Mouse (Mus musculus): ENCODE data around the gene Prr13. TPM values are rescaled to one million over a fixed set of nuclear protein-coding genes. Genes with fewer than 3 reads are reported as not detected.

Gene Prr13
- polyA plus RNA-seq, 1 experiment from 2014 or later: 95.9 TPM

DNA sequence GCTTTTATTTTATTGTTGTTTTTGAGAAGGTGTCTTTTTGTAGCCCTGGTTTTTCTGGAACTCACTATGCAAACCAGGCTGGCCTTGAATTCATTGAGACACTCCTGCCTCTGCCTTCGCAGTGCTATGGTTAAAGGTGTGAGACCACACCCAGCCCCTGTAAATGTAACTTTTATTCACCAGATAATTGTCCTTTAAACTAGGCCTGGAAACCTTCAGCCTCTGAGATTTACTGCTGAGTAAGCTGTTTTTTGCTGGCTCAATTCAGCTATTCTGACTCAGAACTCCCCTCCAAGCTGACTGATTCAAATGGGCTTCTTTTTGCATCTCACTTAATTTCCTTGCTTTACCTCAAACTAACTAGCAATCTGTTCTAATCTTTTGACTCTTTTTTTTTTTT, 31.9 kb upstream of the Prr13 start:
- H3K27ac ChIP-seq (replicated peaks; ENCODE audit: low read depth, low read length): no peak overlapping the region
- no peaks in the 10 kb centered on the region for H3K9me3 ChIP-seq (ENCODE audit: control insufficient read depth, low read length)
- H3K4me1 ChIP-seq (ENCODE audit: control insufficient read depth, insufficient read depth, low read length): no peaks in the 10 kb centered on the region
- peaks cover 87% of the 10 kb centered on the region for H3K36me3 ChIP-seq (ENCODE audit: control insufficient read depth, insufficient read depth, low read length)
- no peak overlapping the region for H3K4me2 ChIP-seq (ENCODE audit: low read depth, low read length)
- 97% methylated on average over 1 of the region's 1 CpGs for WGBS
- ATAC-seq (ENCODE audit: low read depth) (no peak), DNase-seq (ENCODE audit: low spot score) (no peak)
- H3K27me3 ChIP-seq (replicated peaks; ENCODE audit: control insufficient read depth, insufficient read depth, low read length): no peaks in the 10 kb centered on the region
- no peak overlapping the region for H3K4me3 ChIP-seq (ENCODE audit: low read depth, low read length)
- no peak overlapping the region for H3K9ac ChIP-seq (ENCODE audit: low read depth, low read length)

DNA sequence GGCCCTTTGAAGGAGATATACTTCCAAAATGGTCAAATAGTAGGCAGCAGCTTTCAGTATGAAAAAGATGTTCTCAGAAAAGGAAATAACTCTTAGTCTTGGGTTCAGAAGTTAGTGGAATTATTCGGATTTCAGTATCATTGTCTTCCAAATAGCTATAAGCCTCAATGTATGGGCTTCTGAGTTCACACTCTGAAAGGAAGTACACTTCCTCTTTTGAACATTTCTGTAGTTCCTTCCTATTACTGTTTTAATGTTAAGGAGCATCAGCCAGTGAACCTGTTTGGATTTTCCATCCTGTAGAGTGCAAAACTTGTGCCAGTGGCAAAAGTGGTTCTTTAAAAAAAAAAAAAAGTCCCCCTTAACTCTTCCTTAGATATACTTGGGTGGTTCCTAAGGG, 26.8 kb upstream of the Prr13 start:
- Histone ChIP-seq H3K9ac (ENCODE audit: low read depth, low read length) (no peak overlapping the region), H3K36me3 (ENCODE audit: control insufficient read depth, insufficient read depth, low read length) (peaks cover 85% of the 10 kb centered on the region), H3K4me2 (ENCODE audit: low read depth, low read length) (no peak overlapping the region), H3K27ac (replicated peaks; ENCODE audit: low read depth, low read length) (no peak overlapping the region), H3K4me3 (ENCODE audit: low read depth, low read length) (no peak overlapping the region), H3K4me1 (ENCODE audit: control insufficient read depth, insufficient read depth, low read length) (no peaks in the 10 kb centered on the region), H3K9me3 (ENCODE audit: control insufficient read depth, low read length) (no peaks in the 10 kb centered on the region), H3K27me3 (replicated peaks; ENCODE audit: control insufficient read depth, insufficient read depth, low read length) (no peaks in the 10 kb centered on the region)
- ATAC-seq (ENCODE audit: low read depth): no peak
- WGBS: 90% methylated on average over 1 of the region's 1 CpGs
- DNase-seq (ENCODE audit: low spot score): no peak

DNA sequence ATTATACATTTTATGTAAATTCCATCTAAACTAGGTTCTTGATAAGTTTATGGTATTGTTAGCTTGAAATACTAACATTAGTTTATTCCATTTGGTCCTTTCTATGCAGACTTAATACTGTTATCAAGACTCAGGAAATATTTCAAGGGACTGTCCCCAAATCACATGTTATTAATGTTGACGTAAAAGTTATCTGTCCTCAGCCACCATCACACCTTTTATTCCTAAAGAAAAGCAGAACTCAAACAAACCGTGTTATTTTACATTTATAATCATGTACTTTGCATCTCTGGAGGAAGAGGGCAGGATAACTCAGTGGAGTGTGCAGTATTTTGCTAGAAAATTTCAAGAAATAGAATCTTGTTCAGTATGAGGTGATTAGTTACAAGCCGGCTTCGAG, 25.7 kb upstream of the Prr13 start:
- no peaks in the 10 kb centered on the region for H3K9me3 ChIP-seq (ENCODE audit: control insufficient read depth, low read length)
- ATAC-seq (ENCODE audit: low read depth) (no peak), DNase-seq (ENCODE audit: low spot score) (no peak)
- 90% methylated on average over 4 of the region's 4 CpGs for whole genome bisulfite sequencing
- no peak overlapping the region for H3K4me2 ChIP-seq (ENCODE audit: low read depth, low read length)
- H3K9ac ChIP-seq (ENCODE audit: low read depth, low read length): no peak overlapping the region
- peaks cover 86% of the 10 kb centered on the region for H3K36me3 ChIP-seq (ENCODE audit: control insufficient read depth, insufficient read depth, low read length)
- no peak overlapping the region for H3K27ac ChIP-seq (replicated peaks; ENCODE audit: low read depth, low read length)
- no peaks in the 10 kb centered on the region for H3K27me3 ChIP-seq (replicated peaks; ENCODE audit: control insufficient read depth, insufficient read depth, low read length)
- no peaks in the 10 kb centered on the region for H3K4me1 ChIP-seq (ENCODE audit: control insufficient read depth, insufficient read depth, low read length)
- H3K4me3 ChIP-seq (ENCODE audit: low read depth, low read length): no peak overlapping the region

DNA sequence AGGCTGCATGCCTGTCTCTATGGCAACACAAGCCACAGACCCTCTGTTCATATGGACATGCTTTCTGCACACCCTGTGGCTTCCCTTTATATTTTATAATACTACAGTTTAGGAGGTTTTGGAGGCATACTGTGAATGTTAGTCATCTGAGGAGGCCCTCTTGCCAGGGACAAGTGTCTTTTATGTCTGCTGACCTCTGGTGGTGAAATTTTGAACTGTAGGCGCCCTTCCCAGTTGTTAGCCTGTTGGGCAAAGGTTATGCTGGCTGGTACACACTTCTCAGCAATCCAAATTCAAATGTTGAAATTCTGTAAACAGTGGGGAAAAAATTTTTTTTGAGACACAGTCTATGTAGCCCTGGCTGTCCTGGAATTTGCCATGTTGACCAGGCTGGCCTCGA, 16.3 kb upstream of the Prr13 start:
- H3K9ac ChIP-seq (ENCODE audit: low read depth, low read length): no peak overlapping the region
- H3K4me3 ChIP-seq (ENCODE audit: low read depth, low read length): no peak overlapping the region
- no peaks in the 10 kb centered on the region for H3K9me3 ChIP-seq (ENCODE audit: control insufficient read depth, low read length)
- H3K27ac ChIP-seq (replicated peaks; ENCODE audit: low read depth, low read length): no peak overlapping the region
- peak; percentile 81 for DNase-seq (ENCODE audit: low spot score)
- WGBS: 52% methylated on average over 2 of the region's 2 CpGs
- H3K4me1 ChIP-seq (ENCODE audit: control insufficient read depth, insufficient read depth, low read length): no peaks in the 10 kb centered on the region
- no peaks in the 10 kb centered on the region for H3K27me3 ChIP-seq (replicated peaks; ENCODE audit: control insufficient read depth, insufficient read depth, low read length)
- ATAC-seq (ENCODE audit: low read depth): peak; percentile 60; the same call in 1 of the 2 replicates
- H3K4me2 ChIP-seq (ENCODE audit: low read depth, low read length): no peak overlapping the region
- H3K36me3 ChIP-seq (ENCODE audit: control insufficient read depth, insufficient read depth, low read length): peaks cover 12% of the 10 kb centered on the region; the same call in 1 of the 2 replicates

DNA sequence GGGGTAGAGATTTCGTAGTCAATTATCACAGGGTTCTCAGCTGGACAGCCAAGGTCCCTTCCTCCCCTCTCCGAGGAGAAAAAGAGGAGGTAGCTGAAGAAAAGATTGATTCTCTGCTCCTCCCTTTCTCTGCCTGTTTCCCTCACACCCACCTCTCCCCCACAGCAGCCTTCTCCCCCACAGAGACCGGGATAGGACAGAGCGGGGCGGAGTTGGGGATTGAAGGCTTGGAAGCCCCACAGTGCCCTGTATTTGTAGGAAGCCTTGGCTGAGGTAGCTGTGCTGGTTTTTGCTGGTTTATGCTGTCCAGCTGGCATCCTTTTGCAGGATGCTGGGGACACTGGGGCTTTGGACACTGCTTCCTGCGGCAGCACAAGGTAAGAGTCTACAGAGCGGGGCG, 13.7 kb upstream of the Prr13 start, which contains the start of gene Amhr2:
TSS of gene Amhr2 (plus strand) at position 222 of the 400 bp plus-strand sequence.
- Histone ChIP-seq H3K4me3 (ENCODE audit: low read depth, low read length) (no peak within 1 kb of the TSS), H3K36me3 (ENCODE audit: control insufficient read depth, insufficient read depth, low read length) (no peaks in the 10 kb centered on the region), H3K9ac (ENCODE audit: low read depth, low read length) (no peak within 1 kb of the TSS; the same call in 1 of the 2 replicates), H3K27me3 (replicated peaks; ENCODE audit: control insufficient read depth, insufficient read depth, low read length) (no peaks in the 10 kb centered on the region), H3K4me1 (ENCODE audit: control insufficient read depth, insufficient read depth, low read length) (no peaks in the 10 kb centered on the region), H3K4me2 (ENCODE audit: low read depth, low read length) (no peak within 1 kb of the TSS), H3K9me3 (ENCODE audit: control insufficient read depth, low read length) (no peaks in the 10 kb centered on the region), H3K27ac (replicated peaks; ENCODE audit: low read depth, low read length) (no peak within 1 kb of the TSS)
- ATAC-seq (ENCODE audit: low read depth): no peak
- no peak for DNase-seq (ENCODE audit: low spot score)
- 69% methylated on average over 8 of the region's 8 CpGs for WGBS

DNA sequence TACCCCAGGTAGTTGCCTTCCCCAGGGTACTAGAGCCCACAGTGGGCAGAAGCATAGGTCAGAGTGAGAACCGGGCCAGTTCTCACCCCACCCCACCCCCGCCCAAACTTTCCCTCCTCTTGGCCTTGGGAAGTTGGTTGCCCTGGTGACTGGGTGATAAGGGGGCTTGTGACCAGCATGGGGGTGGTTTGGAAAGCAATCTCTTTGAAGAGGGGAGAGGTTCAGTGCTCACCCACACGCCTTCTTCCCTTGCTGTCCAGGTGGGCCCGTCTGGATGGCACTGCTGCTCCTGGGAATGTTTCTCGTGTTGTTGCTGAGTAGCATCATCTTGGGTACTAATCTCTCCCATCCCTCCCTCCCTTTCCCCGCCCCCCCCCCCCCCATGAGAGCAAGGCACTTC, 12.4 kb upstream of the Prr13 start:
- 58% methylated on average over 5 of the region's 6 CpGs for WGBS
- no peak overlapping the region for H3K4me3 ChIP-seq (ENCODE audit: low read depth, low read length)
- no peak overlapping the region for H3K27ac ChIP-seq (replicated peaks; ENCODE audit: low read depth, low read length)
- no peak for DNase-seq (ENCODE audit: low spot score)
- no peaks in the 10 kb centered on the region for H3K9me3 ChIP-seq (ENCODE audit: control insufficient read depth, low read length)
- no peak overlapping the region for H3K4me2 ChIP-seq (ENCODE audit: low read depth, low read length)
- H3K4me1 ChIP-seq (ENCODE audit: control insufficient read depth, insufficient read depth, low read length): no peaks in the 10 kb centered on the region
- H3K27me3 ChIP-seq (replicated peaks; ENCODE audit: control insufficient read depth, insufficient read depth, low read length): no peaks in the 10 kb centered on the region
- H3K9ac ChIP-seq (ENCODE audit: low read depth, low read length): no peak overlapping the region
- H3K36me3 ChIP-seq (ENCODE audit: control insufficient read depth, insufficient read depth, low read length): no peaks in the 10 kb centered on the region
- no peak for ATAC-seq (ENCODE audit: low read depth)

DNA sequence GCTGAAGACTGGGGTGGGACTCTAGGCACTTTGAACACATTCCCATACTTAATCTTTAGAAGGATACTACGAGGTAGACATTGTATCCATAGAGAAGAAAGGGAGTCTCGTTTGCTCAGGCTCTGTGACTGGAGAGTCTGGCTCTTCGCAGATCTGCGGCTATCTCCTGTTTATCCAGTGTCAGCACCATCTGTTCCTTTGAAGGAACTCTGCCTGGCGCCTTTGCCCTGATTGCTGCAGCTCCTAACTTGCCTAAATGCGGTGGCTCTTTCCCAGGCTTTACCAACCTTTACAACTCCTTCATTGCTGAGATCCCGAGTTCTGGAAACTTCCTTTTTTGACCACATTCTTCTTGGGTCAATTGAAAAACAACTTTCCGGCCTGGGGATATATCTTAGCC, 9.5 kb upstream of the Prr13 start:
- Histone ChIP-seq H3K36me3 (ENCODE audit: control insufficient read depth, insufficient read depth, low read length) (no peaks in the 10 kb centered on the region), H3K9me3 (ENCODE audit: control insufficient read depth, low read length) (no peaks in the 10 kb centered on the region)

DNA sequence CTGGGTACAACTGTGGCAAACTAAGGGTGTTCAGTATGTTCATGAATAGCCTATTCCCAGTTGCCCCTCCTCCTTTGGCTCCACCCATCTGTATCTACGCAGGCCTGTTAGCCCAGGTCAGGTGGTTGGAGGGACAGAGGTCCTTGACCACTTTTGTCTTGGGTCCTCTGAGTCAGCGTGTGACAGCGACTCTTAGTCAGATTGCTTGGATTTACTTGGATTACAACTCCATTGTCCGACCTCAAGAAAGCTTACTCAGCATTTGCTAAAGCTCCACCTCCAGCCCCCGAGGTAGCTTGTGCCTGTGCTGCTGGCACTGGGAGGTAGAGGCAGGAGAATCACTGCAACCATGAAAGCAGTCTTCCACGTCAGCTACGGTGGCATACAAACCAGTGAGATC, 7.9 kb upstream of the Prr13 start:
- no peak overlapping the region for H3K27ac ChIP-seq (replicated peaks; ENCODE audit: low read depth, low read length)
- no peak for ATAC-seq (ENCODE audit: low read depth)
- no peaks in the 10 kb centered on the region for H3K9me3 ChIP-seq (ENCODE audit: control insufficient read depth, low read length)
- no peaks in the 10 kb centered on the region for H3K4me1 ChIP-seq (ENCODE audit: control insufficient read depth, insufficient read depth, low read length)
- no peaks in the 10 kb centered on the region for H3K27me3 ChIP-seq (replicated peaks; ENCODE audit: control insufficient read depth, insufficient read depth, low read length)
- 37% methylated on average over 7 of the region's 7 CpGs for WGBS
- H3K4me2 ChIP-seq (ENCODE audit: low read depth, low read length): no peak overlapping the region
- no peaks in the 10 kb centered on the region for H3K36me3 ChIP-seq (ENCODE audit: control insufficient read depth, insufficient read depth, low read length)
- H3K9ac ChIP-seq (ENCODE audit: low read depth, low read length): no peak overlapping the region
- DNase-seq (ENCODE audit: low spot score): no peak
- H3K4me3 ChIP-seq (ENCODE audit: low read depth, low read length): no peak overlapping the region

More for the DNA sequence above, 9.5 kb upstream of the Prr13 start:
- Histone ChIP-seq H3K27ac (replicated peaks; ENCODE audit: low read depth, low read length) (no peak overlapping the region), H3K4me1 (ENCODE audit: control insufficient read depth, insufficient read depth, low read length) (no peaks in the 10 kb centered on the region), H3K4me2 (ENCODE audit: low read depth, low read length) (no peak overlapping the region), H3K9ac (ENCODE audit: low read depth, low read length) (no peak overlapping the region), H3K27me3 (replicated peaks; ENCODE audit: control insufficient read depth, insufficient read depth, low read length) (no peaks in the 10 kb centered on the region), H3K4me3 (ENCODE audit: low read depth, low read length) (no peak overlapping the region)
- WGBS: 62% methylated on average over 8 of the region's 8 CpGs
- ATAC-seq (ENCODE audit: low read depth) (no peak), DNase-seq (ENCODE audit: low spot score) (no peak)

DNA sequence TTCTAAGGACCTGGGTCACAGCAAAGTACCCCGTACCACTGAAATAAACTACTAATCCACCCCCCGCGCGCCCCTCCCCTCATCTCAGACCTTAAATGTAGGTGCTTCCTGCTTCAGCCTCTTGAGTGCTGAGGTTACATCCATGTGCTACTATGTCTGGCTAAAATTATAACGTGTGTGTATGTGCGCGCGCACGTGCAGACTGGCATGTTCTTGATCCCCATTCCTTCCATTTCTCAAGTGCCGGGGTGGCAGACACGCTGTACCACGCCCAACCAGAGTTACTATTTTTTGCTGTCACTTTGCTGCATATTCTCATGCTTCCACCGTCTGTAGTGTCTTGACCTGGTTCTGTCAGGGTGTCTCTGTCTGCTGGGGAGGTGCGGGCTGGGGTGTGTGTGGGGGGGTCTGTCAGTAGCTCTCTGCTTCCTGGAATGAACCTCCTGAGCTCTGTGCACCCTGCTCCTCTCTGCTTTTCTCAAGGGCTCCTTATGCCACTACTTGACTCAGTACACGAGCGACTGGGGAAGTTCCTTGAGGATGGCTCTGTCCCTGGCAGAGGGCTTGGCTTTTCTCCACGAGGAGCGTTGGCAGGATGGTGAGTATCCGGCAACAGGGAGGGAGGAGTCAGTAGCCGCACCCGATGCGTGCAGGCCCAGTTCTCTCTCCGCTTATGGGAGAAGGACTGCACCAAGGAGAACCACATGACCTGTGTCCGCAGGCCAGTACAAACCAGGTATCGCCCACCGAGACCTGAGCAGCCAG, 7.0 kb upstream of the Prr13 start:
- no peaks in the 10 kb centered on the region for H3K36me3 ChIP-seq (ENCODE audit: control insufficient read depth, insufficient read depth, low read length)
- DNase-seq (ENCODE audit: low spot score): no peak
- H3K4me2 ChIP-seq (ENCODE audit: low read depth, low read length): no peak overlapping the region
- H3K27me3 ChIP-seq (replicated peaks; ENCODE audit: control insufficient read depth, insufficient read depth, low read length): no peaks in the 10 kb centered on the region
- H3K9me3 ChIP-seq (ENCODE audit: control insufficient read depth, low read length): no peaks in the 10 kb centered on the region
- no peaks in the 10 kb centered on the region for H3K4me1 ChIP-seq (ENCODE audit: control insufficient read depth, insufficient read depth, low read length)
- H3K9ac ChIP-seq (ENCODE audit: low read depth, low read length): no peak overlapping the region
- no peak overlapping the region for H3K27ac ChIP-seq (replicated peaks; ENCODE audit: low read depth, low read length)
- no peak overlapping the region for H3K4me3 ChIP-seq (ENCODE audit: low read depth, low read length)
- 76% methylated on average over 26 of the region's 26 CpGs for WGBS
- no peak for ATAC-seq (ENCODE audit: low read depth)
